Mouse (Mus musculus): ENCODE results near the gene Fam172a. TPM values are rescaled to one million over a fixed set of nuclear protein-coding genes. Genes with fewer than 3 reads are reported as not detected.

Gene Fam172a
- polyA plus RNA-seq, 1 experiment = 5.3 TPM

GRCm38 (mm10) chr13:78202574-78203347, 500.9 kb downstream of the Fam172a start:
- WGBS = under 1% methylated on average over 47 of the region's 47 CpGs
- peak overlapping the region; percentile 35; the same call in 1 of the 2 replicates for H3K27ac ChIP-seq (ENCODE audit: insufficient read depth, low read depth, low read length)
- no peak for TF ChIP-seq POLR2A (IDR thresholded peaks at IDR 0.05; ENCODE audit: low read depth, low read length)
- TF ChIP-seq CTCF (conservative IDR thresholded peaks at IDR 0.05; ENCODE audit: insufficient read depth, insufficient read length, low read depth, low read length) = no peak
- DNase-seq = no peak
- peak overlapping the region; percentile 67 for H3K4me3 ChIP-seq (ENCODE audit: insufficient read depth, low read depth, low read length)
- H3K4me1 ChIP-seq (ENCODE audit: control insufficient read depth, insufficient read depth, low read length) = no peaks in the 10 kb centered on the region
- no peaks in the 10 kb centered on the region for H3K36me3 ChIP-seq (ENCODE audit: control insufficient read depth, insufficient read depth, low read length)
- H3K27me3 ChIP-seq (replicated peaks; ENCODE audit: control insufficient read depth, insufficient read depth, low read length) = peaks cover 2% of the 10 kb centered on the region; the same call in 1 of the 2 replicates

- Histone ChIP-seq H3K27me3 (replicated peaks; ENCODE audit: control insufficient read depth, insufficient read depth, low read length) (peaks cover 2% of the 10 kb centered on the region; the same call in 1 of the 2 replicates), H3K4me1 (ENCODE audit: control insufficient read depth, insufficient read depth, low read length) (no peaks in the 10 kb centered on the region), H3K36me3 (ENCODE audit: control insufficient read depth, insufficient read depth, low read length) (no peaks in the 10 kb centered on the region), H3K27ac (ENCODE audit: insufficient read depth, low read depth, low read length) (peak overlapping the region; percentile 35; the same call in 1 of the 2 replicates), H3K4me3 (ENCODE audit: insufficient read depth, low read depth, low read length) (peak overlapping the region; percentile 67)
- 2% methylated on average over 37 of the region's 37 CpGs for WGBS
- DNase-seq = no peak
- TF ChIP-seq CTCF (conservative IDR thresholded peaks at IDR 0.05; ENCODE audit: insufficient read depth, insufficient read length, low read depth, low read length) (no peak), POLR2A (IDR thresholded peaks at IDR 0.05; ENCODE audit: low read depth, low read length) (no peak)
These were observed 501.7 kb downstream of the Fam172a start for GRCm38 (mm10) chr13:78203348-78204061.

GRCm38 (mm10) chr13:78205426-78205825, 503.6 kb downstream of the Fam172a start:
- Histone ChIP-seq H3K27me3 (replicated peaks; ENCODE audit: control insufficient read depth, insufficient read depth, low read length) (peaks cover 1% of the 10 kb centered on the region; the same call in 1 of the 2 replicates), H3K27ac (ENCODE audit: insufficient read depth, low read depth, low read length) (no peak overlapping the region), H3K4me1 (ENCODE audit: control insufficient read depth, insufficient read depth, low read length) (no peaks in the 10 kb centered on the region), H3K4me3 (ENCODE audit: insufficient read depth, low read depth, low read length) (no peak overlapping the region), H3K36me3 (ENCODE audit: control insufficient read depth, insufficient read depth, low read length) (no peaks in the 10 kb centered on the region)
- no peak for TF ChIP-seq POLR2A (IDR thresholded peaks at IDR 0.05; ENCODE audit: low read depth, low read length)
- TF ChIP-seq CTCF (conservative IDR thresholded peaks at IDR 0.05; ENCODE audit: insufficient read depth, insufficient read length, low read depth, low read length) = no peak
- DNase-seq = no peak

DNA sequence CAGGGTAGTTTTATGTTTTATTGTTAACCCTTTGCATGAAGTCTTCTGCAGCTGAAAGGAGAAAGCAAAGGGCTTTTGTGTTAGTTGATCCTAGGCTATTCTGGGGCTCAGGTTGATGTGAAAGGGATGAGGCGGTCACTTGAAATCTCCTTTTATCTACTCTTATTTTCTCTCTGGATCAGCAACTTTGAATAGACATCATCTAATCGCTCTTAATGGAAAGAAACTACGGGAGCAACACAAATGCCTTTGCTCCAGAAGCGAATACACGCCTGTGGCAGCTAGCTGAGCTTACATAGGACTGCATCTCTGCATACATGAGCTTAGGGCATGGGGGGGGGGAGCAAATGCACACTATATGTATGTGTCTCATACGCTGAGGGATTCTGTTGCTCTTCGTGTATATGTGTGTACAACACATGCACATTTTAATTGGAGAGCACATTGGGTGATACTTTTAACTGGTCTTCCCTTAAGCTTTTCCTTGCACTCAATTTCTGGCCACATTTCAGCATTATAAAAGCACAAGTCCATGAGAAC, 505.1 kb downstream of the Fam172a start:
- H3K36me3 ChIP-seq (ENCODE audit: control insufficient read depth, insufficient read depth, low read length) = no peaks in the 10 kb centered on the region
- H3K4me1 ChIP-seq (ENCODE audit: control insufficient read depth, insufficient read depth, low read length) = no peaks in the 10 kb centered on the region
- no peak for DNase-seq
- no peak overlapping the region for H3K27ac ChIP-seq (ENCODE audit: insufficient read depth, low read depth, low read length)
- 74% methylated on average over 7 of the region's 7 CpGs for WGBS
- H3K4me3 ChIP-seq (ENCODE audit: insufficient read depth, low read depth, low read length) = no peak overlapping the region
- no peak for TF ChIP-seq POLR2A (IDR thresholded peaks at IDR 0.05; ENCODE audit: low read depth, low read length)
- no peak for TF ChIP-seq CTCF (conservative IDR thresholded peaks at IDR 0.05; ENCODE audit: insufficient read depth, insufficient read length, low read depth, low read length)
- peaks cover 1% of the 10 kb centered on the region; the same call in 1 of the 2 replicates for H3K27me3 ChIP-seq (replicated peaks; ENCODE audit: control insufficient read depth, insufficient read depth, low read length)

DNA sequence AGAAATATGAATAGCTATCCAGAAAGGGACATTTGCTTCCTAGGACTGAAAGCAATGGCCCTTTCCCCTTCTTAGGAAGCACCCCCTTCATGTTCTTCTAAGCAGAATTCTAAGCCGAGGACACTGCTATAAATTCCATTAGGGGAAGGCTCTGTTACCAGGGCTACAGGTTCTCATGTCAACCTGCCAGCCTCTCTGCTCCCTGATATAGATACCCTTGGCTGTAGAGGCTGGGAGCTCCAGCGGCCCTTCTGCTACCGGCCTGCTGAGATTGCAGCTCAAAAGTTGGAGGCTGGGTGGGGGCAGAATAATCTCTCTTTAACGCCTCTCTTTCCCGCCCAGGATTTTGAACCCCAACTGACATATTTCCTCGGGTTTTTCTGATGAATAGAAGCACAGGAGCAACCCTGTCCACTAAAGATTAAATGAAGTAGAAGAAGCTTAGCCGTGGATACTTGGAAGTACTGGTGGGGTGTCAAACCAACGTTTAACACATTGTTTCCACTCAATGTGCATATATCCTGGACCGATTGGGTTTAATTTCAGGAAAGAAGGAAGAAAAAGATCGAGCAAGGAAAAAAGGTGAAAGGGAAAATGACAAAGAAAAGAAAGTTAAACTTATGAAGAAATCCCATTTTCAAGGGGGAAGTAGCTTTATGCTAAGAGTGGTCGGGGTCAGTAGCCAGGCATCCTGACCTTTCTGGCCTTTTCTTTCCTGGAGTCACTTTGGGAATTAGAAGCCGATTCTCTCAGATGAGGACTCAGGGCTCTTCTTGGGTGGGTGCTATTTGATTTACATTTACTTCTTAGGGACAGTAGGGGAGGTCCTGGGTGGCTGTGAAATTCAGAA, 506.2 kb downstream of the Fam172a start:
- no peaks in the 10 kb centered on the region for H3K4me1 ChIP-seq (ENCODE audit: control insufficient read depth, insufficient read depth, low read length)
- DNase-seq = no peak
- H3K27ac ChIP-seq (ENCODE audit: insufficient read depth, low read depth, low read length) = no peak overlapping the region
- TF ChIP-seq POLR2A (IDR thresholded peaks at IDR 0.05; ENCODE audit: low read depth, low read length) (no peak), CTCF (conservative IDR thresholded peaks at IDR 0.05; ENCODE audit: insufficient read depth, insufficient read length, low read depth, low read length) (no peak)
- H3K36me3 ChIP-seq (ENCODE audit: control insufficient read depth, insufficient read depth, low read length) = no peaks in the 10 kb centered on the region
- H3K4me3 ChIP-seq (ENCODE audit: insufficient read depth, low read depth, low read length) = no peak overlapping the region
- 58% methylated on average over 12 of the region's 12 CpGs for WGBS
- peaks cover 1% of the 10 kb centered on the region; the same call in 1 of the 2 replicates for H3K27me3 ChIP-seq (replicated peaks; ENCODE audit: control insufficient read depth, insufficient read depth, low read length)

DNA sequence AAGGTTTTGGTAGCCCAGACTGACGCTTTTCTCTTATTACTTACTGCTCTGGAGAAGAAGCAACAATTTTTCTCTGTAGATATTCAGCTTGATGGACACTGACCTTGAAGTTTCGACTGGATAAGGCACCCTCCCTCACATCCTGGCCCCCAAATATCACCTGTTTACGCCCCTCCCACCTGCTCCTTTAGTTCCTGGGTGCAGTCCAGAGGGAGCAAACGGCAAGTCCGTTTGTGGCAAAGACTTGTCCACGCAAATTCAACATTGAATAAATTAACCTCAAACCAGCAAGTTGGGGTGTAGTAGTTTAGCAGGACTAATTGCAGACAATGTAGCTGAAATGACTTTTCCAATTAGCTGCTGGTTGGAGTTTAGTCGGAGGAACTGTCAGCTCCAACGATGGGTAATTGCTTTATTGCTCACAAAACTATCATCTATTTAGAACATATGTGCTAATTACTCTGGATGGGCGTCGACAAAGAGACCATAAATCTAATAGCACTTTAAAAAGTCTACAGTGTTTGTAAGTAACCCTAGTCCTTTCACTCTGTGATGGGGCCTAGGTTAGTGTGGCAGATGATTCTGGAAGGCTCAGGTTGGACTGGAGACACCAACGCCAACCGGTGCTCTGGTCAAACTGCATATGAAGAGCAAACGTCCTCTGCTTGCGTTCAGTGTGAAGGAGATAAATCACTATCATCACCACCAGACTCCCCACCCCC, 507.0 kb downstream of the Fam172a start:
- H3K36me3 ChIP-seq (ENCODE audit: control insufficient read depth, insufficient read depth, low read length) = no peaks in the 10 kb centered on the region
- H3K4me1 ChIP-seq (ENCODE audit: control insufficient read depth, insufficient read depth, low read length) = no peaks in the 10 kb centered on the region
- peaks cover 1% of the 10 kb centered on the region; the same call in 1 of the 2 replicates for H3K27me3 ChIP-seq (replicated peaks; ENCODE audit: control insufficient read depth, insufficient read depth, low read length)
- H3K4me3 ChIP-seq (ENCODE audit: insufficient read depth, low read depth, low read length) = no peak overlapping the region
- H3K27ac ChIP-seq (ENCODE audit: insufficient read depth, low read depth, low read length) = no peak overlapping the region
- WGBS = 72% methylated on average over 14 of the region's 14 CpGs
- TF ChIP-seq POLR2A (IDR thresholded peaks at IDR 0.05; ENCODE audit: low read depth, low read length) (no peak), CTCF (conservative IDR thresholded peaks at IDR 0.05; ENCODE audit: insufficient read depth, insufficient read length, low read depth, low read length) (no peak)
- DNase-seq = no peak
